Mouse (Mus musculus): ENCODE measurements at regions not wholly inside any gene's neighbourhood (a gene's known extent, or its start where the extent isn't known, plus 50 kb on each side); places are given as distances from the start of the nearest gene placed in this dataset.

GRCm38 (mm10) chr2:74930702-74931101 lies 105.1 kb downstream of the Mtx2 start:
- DNase-seq, result no peak
- intact Hi-C loops (cut with DNase I), result no loop called here

GRCm38 (mm10) chr2:74933190-74933589 lies 107.6 kb downstream of the Mtx2 start:
- peak in 1 of 2 experiments; percentile 23 for DNase-seq

GRCm38 (mm10) chr2:74933771-74934170 lies 108.2 kb downstream of the Mtx2 start:
- intact Hi-C loops (cut with DNase I), result no loop called here
- no peak for DNase-seq

More at GRCm38 (mm10) chr2:74933190-74933589, 107.6 kb downstream of the Mtx2 start:
- intact Hi-C loops (cut with DNase I), result no loop called here

GRCm38 (mm10) chr2:74938711-74939110 lies 113.1 kb downstream of the Mtx2 start:
- intact Hi-C loops (cut with DNase I), result no loop called here
- no peak for DNase-seq

GRCm38 (mm10) chr2:74941966-74942365 lies 116.4 kb downstream of the Mtx2 start:
- DNase-seq, result no peak
- intact Hi-C loops (cut with DNase I), result no loop called here

- intact Hi-C loops (cut with DNase I), result no loop called here
- DNase-seq, result no peak
Observed at GRCm38 (mm10) chr2:74942611-74943198, 117.1 kb downstream of the Mtx2 start.

GRCm38 (mm10) chr2:74945185-74945749 lies 119.7 kb downstream of the Mtx2 start:
- intact Hi-C loops (cut with DNase I), result no loop called here

GRCm38 (mm10) chr2:74951401-74952260 lies 126.0 kb downstream of the Mtx2 start:
- DNase-seq, result no peak
- intact Hi-C loops (cut with DNase I), result no loop called here

More at GRCm38 (mm10) chr2:74945185-74945749, 119.7 kb downstream of the Mtx2 start:
- no peak for DNase-seq

- intact Hi-C loops (cut with DNase I), result no loop called here
- DNase-seq, result no peak
Observed at GRCm38 (mm10) chr2:74954101-74954500, 128.5 kb downstream of the Mtx2 start.

- no peak for DNase-seq
- intact Hi-C loops (cut with DNase I), result no loop called here
Observed at GRCm38 (mm10) chr2:74955281-74956128, 129.9 kb downstream of the Mtx2 start.

GRCm38 (mm10) chr2:74956129-74956450 lies 130.5 kb downstream of the Mtx2 start:
- intact Hi-C loops (cut with DNase I), result no loop called here

GRCm38 (mm10) chr2:74956556-74956955 lies 131.0 kb downstream of the Mtx2 start:
- intact Hi-C loops (cut with DNase I), result no loop called here

More at GRCm38 (mm10) chr2:74956129-74956450, 130.5 kb downstream of the Mtx2 start:
- DNase-seq, result no peak

GRCm38 (mm10) chr2:74959936-74960335 lies 134.3 kb downstream of the Mtx2 start:
- DNase-seq, result no peak
- intact Hi-C loops (cut with DNase I), result loop anchor here (5.0 to 10.0 kb wide), 3 partner anchors 177 to 785 kb away; partner anchors contain the start of gene Hoxd8

More at GRCm38 (mm10) chr2:74956556-74956955, 131.0 kb downstream of the Mtx2 start:
- DNase-seq, result no peak

GRCm38 (mm10) chr2:74962416-74962815 lies 136.8 kb downstream of the Mtx2 start:
- no peak for DNase-seq
- intact Hi-C loops (cut with DNase I), result loop anchor here (5.0 to 10.0 kb wide), 3 partner anchors 175 to 782 kb away; partner anchors contain the start of gene Hoxd8

- DNase-seq, result peak; percentile 80 to 81
- intact Hi-C loops (cut with DNase I), result loop anchor here (1.0 to 10.0 kb wide), 4 partner anchors 173 to 780 kb away; partner anchors contain the start of gene Hoxd8
Observed at GRCm38 (mm10) chr2:74964360-74964759, 138.8 kb downstream of the Mtx2 start.

GRCm38 (mm10) chr2:74964980-74965379 lies 139.4 kb downstream of the Mtx2 start:
- DNase-seq, result no peak
- intact Hi-C loops (cut with DNase I), result loop anchor here (1.0 to 10.0 kb wide), 5 partner anchors 92 to 780 kb away; partner anchors contain the start of gene Hoxd8

GRCm38 (mm10) chr2:74965384-74966060 lies 139.9 kb downstream of the Mtx2 start:
- DNase-seq, result peak; percentile 7 to 21
- intact Hi-C loops (cut with DNase I), result loop anchor here (5.0 to 10.0 kb wide), 2 partner anchors 92 to 779 kb away; no protein-coding TSS in a partner anchor

GRCm38 (mm10) chr2:74970611-74971265 lies 145.1 kb downstream of the Mtx2 start:
- intact Hi-C loops (cut with DNase I), result no loop called here
- no peak for DNase-seq

GRCm38 (mm10) chr2:74973386-74973785 lies 147.8 kb downstream of the Mtx2 start:
- no peak for DNase-seq
- intact Hi-C loops (cut with DNase I), result no loop called here
